Mouse (Mus musculus): ENCODE results near the gene Col1a1.

The Col1a1 gene

DNA sequence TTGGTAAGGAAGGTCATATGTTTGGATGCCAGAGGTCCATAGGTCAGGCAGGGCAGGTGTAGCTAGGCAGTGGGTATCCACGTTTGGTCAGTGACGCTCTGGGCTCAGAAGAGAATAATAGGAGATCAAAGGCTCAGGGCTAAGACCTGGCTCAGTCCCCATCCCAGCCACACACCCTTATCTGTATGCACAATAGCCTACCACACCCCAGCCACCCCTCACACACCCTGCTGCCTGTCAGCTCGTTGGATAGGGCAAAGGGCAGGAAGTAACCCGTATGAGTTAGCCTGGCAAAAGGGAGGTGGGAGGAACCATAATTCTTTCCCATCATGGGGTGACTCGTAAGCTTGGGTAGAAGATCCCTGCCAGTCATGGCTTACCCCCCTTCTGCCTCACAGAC, 61.6 kb downstream of the Col1a1 start:
- DNase-seq = no peak

DNA sequence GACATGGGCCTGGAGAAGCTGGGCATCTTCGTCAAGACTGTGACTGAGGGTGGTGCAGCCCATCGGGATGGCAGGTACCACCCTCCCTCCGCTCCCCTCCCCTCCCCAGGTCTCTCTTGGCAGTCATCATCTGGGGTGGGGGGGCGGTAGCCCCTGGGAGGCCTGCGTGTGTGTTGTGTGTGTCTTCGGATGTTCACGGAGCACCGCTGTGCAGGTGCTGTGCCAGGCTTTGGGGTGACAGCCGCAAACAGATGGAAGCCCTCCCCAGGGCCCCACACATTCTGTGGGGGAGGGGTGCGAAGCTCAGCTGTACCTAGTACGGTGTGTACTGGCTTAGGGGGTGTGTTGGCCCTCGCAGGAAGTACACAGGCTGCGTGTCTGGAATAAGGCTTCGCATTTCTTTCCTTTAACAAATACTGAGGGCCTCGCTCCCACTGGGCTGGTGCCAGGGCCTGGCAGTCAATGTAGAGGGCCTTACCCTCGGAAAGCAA, 62.1 kb downstream of the Col1a1 start:
- DNase-seq = peak; percentile 42

DNA sequence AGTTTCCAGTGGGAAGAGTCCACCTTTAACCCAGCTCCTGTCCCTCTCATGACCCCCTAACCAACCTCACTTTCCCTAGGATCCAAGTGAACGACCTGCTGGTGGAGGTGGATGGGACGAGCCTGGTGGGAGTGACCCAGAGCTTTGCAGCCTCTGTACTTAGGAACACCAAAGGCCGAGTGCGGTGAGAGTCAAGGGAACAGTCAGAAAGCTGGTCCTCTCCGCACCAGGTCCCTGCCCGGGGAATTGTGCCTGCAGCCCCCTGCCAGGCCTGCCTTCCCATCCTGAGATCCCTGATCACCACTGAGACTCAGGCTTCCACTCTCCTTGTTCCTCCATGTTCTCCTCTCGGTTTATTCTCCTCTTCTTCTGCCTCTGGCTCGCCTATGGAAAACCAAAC, 64.1 kb downstream of the Col1a1 start:
- no peak for DNase-seq

DNA sequence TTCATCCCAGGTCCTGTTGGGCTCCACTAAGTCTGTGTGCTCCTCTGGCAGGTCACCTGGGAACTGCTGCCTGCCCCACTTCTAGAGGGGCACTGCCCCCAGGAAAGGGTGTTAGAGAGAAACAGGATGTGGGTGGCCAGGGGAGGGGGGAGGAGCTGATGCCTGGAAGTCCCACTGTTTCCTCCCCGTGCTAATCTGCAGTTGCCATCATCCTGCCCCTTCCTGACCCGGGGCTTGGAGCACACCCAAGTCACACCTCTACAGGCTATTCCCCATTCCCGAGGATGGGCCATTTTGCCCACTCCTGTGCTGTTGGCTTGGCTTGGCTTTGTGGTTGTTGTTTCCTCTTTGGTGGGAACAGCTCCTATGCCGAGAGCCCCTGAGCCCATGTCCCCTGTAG, 64.5 kb downstream of the Col1a1 start:
- peak; percentile 48 for DNase-seq

DNA sequence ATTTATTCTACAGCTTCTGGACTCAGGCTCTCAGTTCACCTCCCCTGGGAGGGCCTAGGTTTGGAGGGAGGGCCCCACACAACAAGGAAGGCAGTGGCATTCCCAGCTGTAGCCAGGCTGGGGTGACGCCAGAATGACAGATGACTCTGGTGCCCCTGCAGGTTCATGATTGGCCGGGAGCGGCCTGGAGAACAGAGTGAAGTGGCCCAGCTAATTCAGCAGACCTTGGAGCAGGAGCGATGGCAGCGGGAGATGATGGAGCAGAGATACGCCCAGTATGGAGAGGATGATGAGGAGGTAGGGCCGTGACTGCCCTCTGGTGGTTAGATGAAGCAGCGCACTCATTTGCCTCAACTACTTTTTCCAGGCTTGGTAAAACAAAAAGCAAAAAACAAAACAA, 65.0 kb downstream of the Col1a1 start:
- DNase-seq = peak; percentile 90

DNA sequence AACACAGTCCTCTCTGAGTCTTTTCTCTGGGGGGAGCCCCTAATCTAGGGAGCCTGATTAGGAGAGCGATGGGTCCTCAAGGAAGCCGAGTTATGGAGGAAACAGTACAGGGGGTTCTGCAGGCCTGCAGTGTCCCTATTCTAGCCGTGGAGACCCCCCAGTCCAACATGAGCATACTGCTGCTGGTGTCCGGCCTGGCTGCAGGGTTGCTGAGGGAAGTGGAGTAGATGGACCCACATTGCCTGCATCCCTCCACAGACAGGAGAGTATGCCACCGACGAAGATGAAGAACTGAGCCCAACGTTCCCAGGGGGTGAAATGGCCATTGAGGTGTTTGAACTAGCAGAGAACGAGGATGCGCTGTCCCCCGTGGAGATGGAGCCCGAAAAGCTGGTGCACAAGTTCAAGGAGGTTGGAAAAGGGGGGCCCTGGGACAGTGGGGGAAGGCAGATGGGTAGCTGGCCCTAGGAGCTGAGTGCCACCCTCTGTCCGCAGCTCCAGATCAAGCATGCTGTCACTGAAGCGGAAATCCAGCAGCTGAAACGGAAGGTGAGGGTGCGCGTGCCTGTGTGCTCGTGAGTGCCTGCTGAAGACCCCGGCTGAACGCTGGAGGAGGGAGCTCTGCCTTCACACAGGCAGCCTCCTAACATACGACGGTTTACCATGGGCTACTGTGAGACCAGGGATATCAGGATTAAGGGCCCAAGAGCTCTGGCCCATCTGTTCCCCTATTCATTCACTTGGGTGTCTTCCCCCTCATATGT, 65.7 kb downstream of the Col1a1 start:
- DNase-seq = peak; percentile 37

All from cerebellum, adult 11 months (tissue).